Mouse (Mus musculus): Measurements from ENCODE around the gene Tbc1d19.

Tbc1d19 gene

GRCm38 (mm10) chr5:53809115-53809991 is at the start of gene Tbc1d19:
Gene Tbc1d19 (plus strand): TSS chr5:53809606.
- in situ Hi-C loops (cut with MboI, MseI): no loop called here

- in situ Hi-C loops (cut with MboI, MseI): no loop called here
Observed at GRCm38 (mm10) chr5:53759912-53760311, 49.5 kb upstream of the Tbc1d19 start.

GRCm38 (mm10) chr5:53760914-53761313 is 48.5 kb upstream of the Tbc1d19 start:
- in situ Hi-C loops (cut with MboI, MseI): no loop called here

DNA sequence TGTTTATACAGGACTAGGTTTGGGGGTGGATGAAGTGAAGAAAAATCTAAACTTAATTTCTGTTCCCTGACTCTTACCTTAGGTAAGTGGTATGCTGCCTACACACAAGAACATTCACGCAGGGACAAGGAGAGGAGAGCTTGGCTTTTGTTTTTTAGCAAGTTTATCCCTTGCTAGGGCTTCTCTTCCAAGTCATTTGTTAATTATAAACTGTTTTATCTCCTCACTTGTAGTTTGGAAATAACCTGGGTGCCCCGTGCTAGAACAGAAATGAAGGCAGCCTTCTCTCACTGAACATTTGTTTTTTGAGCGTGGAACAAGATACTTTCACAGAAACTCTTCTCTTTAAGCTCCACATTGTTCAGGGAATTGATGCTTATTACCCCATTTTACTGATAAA is 48.1 kb upstream of the Tbc1d19 start:
- in situ Hi-C loops (cut with MboI, MseI): no loop called here

- in situ Hi-C loops (cut with MboI, MseI): no loop called here
Observed at GRCm38 (mm10) chr5:53784818-53785520, 24.4 kb upstream of the Tbc1d19 start.

- in situ Hi-C loops (cut with MboI, MseI): no loop called here
Observed at GRCm38 (mm10) chr5:53801379-53801778, 8.0 kb upstream of the Tbc1d19 start.

GRCm38 (mm10) chr5:53819711-53820110 is 10.3 kb downstream of the Tbc1d19 start:
- in situ Hi-C loops (cut with MboI, MseI): no loop called here

DNA sequence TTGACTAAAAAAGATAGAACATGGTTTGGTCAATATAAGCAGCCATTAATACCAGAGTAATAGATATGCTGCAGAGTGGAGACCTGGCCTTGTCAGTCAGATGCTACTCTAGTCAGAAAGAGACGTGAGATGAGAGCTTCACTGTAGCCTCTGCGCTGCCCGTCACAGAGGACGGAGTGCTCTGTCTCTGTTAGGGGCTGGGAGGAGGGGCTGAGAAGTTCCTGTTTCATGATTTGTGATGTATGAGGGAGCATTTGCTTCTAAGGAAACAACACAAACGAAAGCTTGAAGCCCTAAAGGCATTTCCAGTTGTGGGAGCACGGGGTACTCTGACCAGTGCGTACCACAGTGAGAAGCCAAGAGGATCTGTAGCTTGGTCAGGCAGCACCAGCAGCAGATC is 16.5 kb downstream of the Tbc1d19 start:
- in situ Hi-C loops (cut with MboI, MseI): no loop called here

- in situ Hi-C loops (cut with MboI, MseI): no loop called here
Observed at GRCm38 (mm10) chr5:53834489-53834888, 25.1 kb downstream of the Tbc1d19 start.

- in situ Hi-C loops (cut with MboI, MseI): no loop called here
Observed at GRCm38 (mm10) chr5:53841256-53841655, 31.9 kb downstream of the Tbc1d19 start.

GRCm38 (mm10) chr5:53848294-53848942 is 39.0 kb downstream of the Tbc1d19 start:
- in situ Hi-C loops (cut with MboI, MseI): no loop called here

GRCm38 (mm10) chr5:53852574-53852973 is 43.2 kb downstream of the Tbc1d19 start:
- in situ Hi-C loops (cut with MboI, MseI): no loop called here

- in situ Hi-C loops (cut with MboI, MseI): no loop called here
Observed at GRCm38 (mm10) chr5:53854561-53854960, 45.2 kb downstream of the Tbc1d19 start.

DNA sequence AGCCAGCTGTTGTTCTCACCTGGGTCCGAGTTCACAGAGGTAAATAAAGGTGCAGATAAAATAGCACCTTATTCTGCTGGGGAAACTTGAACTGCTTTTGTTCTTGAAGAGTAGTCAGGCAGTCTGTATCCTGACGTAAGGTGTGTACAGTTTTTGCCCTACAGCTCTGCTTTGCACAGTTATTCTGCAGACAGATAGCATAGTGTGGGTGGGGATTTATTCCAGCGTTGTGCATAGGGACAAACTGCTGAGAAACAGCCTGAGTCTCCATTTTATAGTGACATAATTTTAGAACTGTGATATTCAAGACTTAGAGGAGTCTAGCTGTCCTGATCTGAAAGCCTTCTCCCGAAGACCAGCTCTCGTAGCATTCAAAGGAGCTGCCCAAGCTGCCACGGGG is 46.6 kb downstream of the Tbc1d19 start:
- in situ Hi-C loops (cut with MboI, MseI): no loop called here

DNA sequence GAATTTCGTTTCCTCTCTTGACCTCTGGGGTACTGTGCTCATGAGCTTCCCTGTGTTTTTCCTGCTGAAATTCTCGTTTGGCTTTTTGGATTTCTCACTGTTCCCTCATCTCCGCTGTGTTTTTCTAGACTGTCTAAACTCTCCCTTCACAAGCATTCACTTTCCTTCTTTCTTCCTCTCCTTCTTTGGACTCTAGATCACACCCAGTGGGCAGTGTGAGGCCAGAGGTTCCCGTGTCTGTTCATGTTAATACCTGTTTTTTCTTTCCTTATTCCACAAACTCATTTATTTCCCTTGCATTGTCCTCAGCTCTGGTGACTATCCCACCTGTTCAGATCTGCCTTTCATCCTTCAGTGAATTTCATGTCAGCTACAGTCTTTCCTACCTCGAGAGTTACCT is 55.7 kb downstream of the Tbc1d19 start:
- in situ Hi-C loops (cut with MboI, MseI): loop anchor here (5.0 kb wide), 1 partner anchor 242 kb away; no protein-coding TSS in a partner anchor

GRCm38 (mm10) chr5:53865991-53866390 is 56.6 kb downstream of the Tbc1d19 start:
- in situ Hi-C loops (cut with MboI, MseI): loop anchor here (5.0 kb wide), 1 partner anchor 241 kb away; no protein-coding TSS in a partner anchor

DNA sequence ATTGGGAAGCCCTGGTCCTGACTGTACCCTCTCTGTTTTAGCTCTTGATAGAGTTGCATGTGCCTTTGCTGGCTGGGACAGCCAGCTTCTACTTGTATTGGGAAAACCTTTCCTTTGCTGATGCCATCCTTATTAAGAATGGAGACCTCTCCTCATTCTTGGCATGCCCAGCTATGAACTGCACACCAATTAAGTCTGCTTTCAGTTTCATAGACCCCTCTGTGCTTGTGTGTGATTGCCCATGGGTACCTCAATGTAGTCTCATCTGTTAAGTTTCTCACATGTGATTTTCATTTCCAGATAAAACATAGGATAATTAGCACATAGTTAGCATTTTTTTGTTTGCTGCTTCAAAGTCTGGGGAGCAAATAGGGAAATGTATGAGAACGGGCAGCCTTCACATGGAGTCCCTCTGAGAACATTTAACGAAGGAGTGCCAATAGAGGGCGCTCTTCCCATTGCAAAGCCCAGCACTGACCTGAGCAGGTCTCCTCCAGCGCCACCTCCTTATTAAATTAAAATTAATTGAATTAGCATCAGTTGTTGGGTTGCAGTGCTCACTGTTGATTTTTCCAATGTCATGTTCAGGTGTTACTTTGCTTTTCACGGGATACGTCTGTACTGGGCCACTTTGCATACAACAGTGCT is 62.4 kb downstream of the Tbc1d19 start:
- in situ Hi-C loops (cut with MboI, MseI): loop anchor here (10.0 kb wide), 2 partner anchors 113 to 143 kb away; no protein-coding TSS in a partner anchor

GRCm38 (mm10) chr5:53874966-53875365 is 65.6 kb downstream of the Tbc1d19 start:
- in situ Hi-C loops (cut with MboI, MseI): loop anchor here (10.0 kb wide), 2 partner anchors 110 to 140 kb away; no protein-coding TSS in a partner anchor

GRCm38 (mm10) chr5:53880724-53881123 is 71.3 kb downstream of the Tbc1d19 start:
- in situ Hi-C loops (cut with MboI, MseI): no loop called here

DNA sequence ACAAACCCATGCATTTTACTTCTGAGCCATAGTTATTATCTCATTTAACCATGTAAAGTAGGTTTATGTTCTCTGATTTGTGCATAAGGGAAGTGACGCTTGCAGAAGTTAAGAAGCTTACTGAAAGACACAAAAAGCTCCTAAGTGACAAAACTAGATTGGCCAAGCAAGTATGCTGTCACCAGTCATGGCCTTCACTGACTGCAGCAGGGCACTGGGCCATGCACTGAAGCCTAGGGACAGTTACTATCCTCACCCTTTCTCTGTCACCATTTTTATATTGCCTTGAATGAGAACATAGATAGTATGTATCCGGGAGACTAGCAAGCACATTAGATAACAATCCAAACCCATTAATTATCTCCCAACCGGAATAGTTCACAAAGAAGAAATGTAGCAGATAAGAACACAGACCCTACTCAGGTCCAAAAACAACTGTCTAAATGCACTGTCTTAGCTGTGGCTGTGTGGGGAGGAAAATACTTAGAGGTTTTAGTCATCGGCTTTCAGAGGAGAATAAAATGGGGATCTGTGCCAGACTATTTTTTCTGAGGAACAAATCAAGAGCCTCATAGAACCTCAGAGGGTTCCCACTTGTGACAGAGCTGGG is 72.1 kb downstream of the Tbc1d19 start:
- in situ Hi-C loops (cut with MboI, MseI): no loop called here

GRCm38 (mm10) chr5:53901406-53901805 is 92.0 kb downstream of the Tbc1d19 start:
- in situ Hi-C loops (cut with MboI, MseI): no loop called here
